ENCODE assay signal across 25 mouse cellular contexts in the genomic region with DNA sequence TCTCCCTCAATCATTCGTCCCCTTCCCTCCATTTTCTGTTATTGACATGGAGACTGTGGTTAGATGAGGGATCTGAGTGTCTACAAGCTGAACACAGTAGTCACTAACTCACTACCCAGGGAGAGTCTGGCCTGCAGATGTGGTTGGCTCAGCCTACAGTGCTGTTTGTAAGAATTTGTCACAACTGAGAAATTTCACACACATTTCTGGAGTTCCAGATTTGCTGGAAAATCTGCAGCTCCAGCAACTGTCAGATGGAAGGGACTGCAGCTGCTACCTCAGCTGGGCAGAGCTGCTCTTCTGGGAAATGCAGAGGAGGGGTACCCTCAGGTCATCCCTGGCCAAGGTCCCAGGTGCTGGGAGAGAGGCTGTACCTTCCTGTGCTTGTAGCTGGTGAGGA. TPM values are rescaled to one million over a fixed set of nuclear protein-coding genes. Genes with fewer than 3 reads are reported as not detected.
A peak's percentile ranks its signal among the peaks of the same experiment; 100 is the strongest.
DNase-seq lines count a peak whose midpoint lies in the region; ATAC-seq lines count a peak whose summit lies in the region.
"Had no signal": no experiment of that assay in that cellular context is flagged by ENCODE, and none has a peak within 500 bp of the region (broad histone marks: within the 10 kb centered on the region; RNA-seq: fewer than 3 reads in every experiment).

No protein-coding gene starts in this region.

- 0 out of 2 replicates have a peak overlapping the region, but pooled peaks have one; percentile 19 for H3K27ac ChIP-seq in limb, embryonic 10.5 days
- H3K27ac ChIP-seq: embryonic facial prominence, embryonic 12.5 days; forebrain, embryonic 12.5 days; forebrain, embryonic 15.5 days; gastrocnemius, adult 2 months; hindbrain, embryonic 14.5 days; hindbrain, postnatal 0 days had no signal

- ATAC-seq in frontal cortex, adult (ENCODE audit: low TSS enrichment): peak; percentile 44
- ATAC-seq: forebrain, embryonic 15.5 days; hindbrain, postnatal 0 days; inflammation-experienced regulatory T-cells, adult 6 months; Patski had no signal

- H3K4me3 ChIP-seq in limb, embryonic 10.5 days: no peak overlapping the region
- H3K4me3 ChIP-seq: embryonic facial prominence, embryonic 12.5 days; erythroblast, embryonic 14.5 days; forebrain, embryonic 12.5 days; forebrain, embryonic 15.5 days; gastrocnemius, adult 2 months had no signal

- 71% methylated on average over 1 of the region's 1 CpGs for WGBS in limb, embryonic 10.5 days

- H3K4me1 ChIP-seq in limb, embryonic 10.5 days: peaks cover 21% of the 10 kb centered on the region
- H3K4me1 ChIP-seq: embryonic facial prominence, embryonic 12.5 days; forebrain, embryonic 12.5 days had no signal

- DNase-seq in frontal cortex, postnatal 10 days (ENCODE audit: low spot score in 2 of 2): no peak
- DNase-seq in adipocyte (ENCODE audit: low spot score): peak; percentile 16
- DNase-seq in limb, embryonic 10.5 days (ENCODE audit: low spot score): no peak
- peak; percentile 26 for DNase-seq in telencephalon, adult 2 months (ENCODE audit: low read depth, low spot score)
- DNase-seq in urinary bladder, postnatal 14 days (ENCODE audit: low spot score): no peak
- DNase-seq in layer of hippocampus, adult 18-20 months (ENCODE audit: low spot score in 2 of 2): no peak
- DNase-seq: adrenal gland, adult 2 months; adrenal gland, postnatal 14 days; B cell, adult 2 months; cerebellum, adult 18-20 months; cerebellum, adult 9-10 months; gastrocnemius, adult 2 months; gastrocnemius, postnatal 14 days; heart, adult 11 months had no signal

- no peaks in the 10 kb centered on the region for H3K27me3 ChIP-seq in limb, embryonic 10.5 days (ENCODE audit: low read depth, poor library complexity, severe bottlenecking)
- H3K27me3 ChIP-seq: embryonic facial prominence, embryonic 12.5 days; forebrain, embryonic 12.5 days; forebrain, embryonic 15.5 days; Patski had no signal

- H3K9me3 ChIP-seq in limb, embryonic 10.5 days (replicated peaks): no peaks in the 10 kb centered on the region
- H3K9me3 ChIP-seq: embryonic facial prominence, embryonic 12.5 days; forebrain, embryonic 12.5 days; forebrain, embryonic 15.5 days; G1E had no signal

- H3K36me3 ChIP-seq in limb, embryonic 10.5 days: no peaks in the 10 kb centered on the region
- H3K36me3 ChIP-seq: embryonic facial prominence, embryonic 12.5 days; forebrain, embryonic 12.5 days; forebrain, embryonic 15.5 days; G1E had no signal

RNA-seq across cellular contexts. Expression of a gene that starts 53.5 kb away (rescaled TPM):
- polyA plus RNA-seq in limb, embryonic 10.5 days (2016; fragmentation: Nextera tagmentation; extraction: Ambion mirVana): 0.03 TPM in 1 of 2 replicates, not detected in the other
- total RNA-seq in layer of hippocampus, adult 18-20 months (2021): 10 to 100 TPM; 18.3 to 19.5 TPM
- total RNA-seq: gastrocnemius, adult 2 months; hematopoietic stem cell, adult 5-6 weeks had no signal
- polyA plus RNA-seq: G1E had no signal

Comparison
In these comparisons a context has a peak if more than half of its experiments do, and no peak if none do; other contexts are left out.
1. DNase-seq: peak in adipocyte (single experiment) and telencephalon, adult 2 months (single experiment); none in frontal cortex, postnatal 10 days (0 of 2), limb, embryonic 10.5 days (single experiment), urinary bladder, postnatal 14 days (single experiment) and layer of hippocampus, adult 18-20 months (0 of 2).